Mouse (Mus musculus) right cerebral cortex, adult 2 months (tissue): ENCODE measurements around the gene Dsn1.
A peak's percentile ranks its signal among the peaks of the same experiment; 100 is the strongest.

Experiments used
- DNase-seq, 2 experiments: peaks; one replicate each; pipeline ENCODE4 v3.0.0; 2021 to 2022; ENCODE audit warnings: low spot score in 2 of 2

Dsn1 gene

DNA sequence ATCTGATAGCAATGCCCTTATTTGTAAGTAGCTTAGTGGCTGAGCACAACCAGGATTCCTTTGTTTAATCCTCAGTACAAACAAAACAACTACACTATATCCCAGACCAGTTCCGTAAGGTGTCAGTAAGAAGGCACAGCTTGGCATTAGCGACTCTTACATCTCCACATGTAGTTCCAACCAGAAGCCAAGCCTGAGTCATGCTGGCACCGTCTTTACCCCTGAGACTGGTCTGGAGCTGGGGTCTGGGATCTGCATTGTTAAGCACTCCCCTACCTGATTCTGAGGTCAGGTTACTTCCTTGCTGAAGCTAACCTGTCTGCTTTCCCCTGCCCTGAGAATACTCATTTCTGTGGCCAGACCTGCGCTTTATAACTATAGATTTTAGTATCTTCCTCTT lies 38.5 kb downstream of the Dsn1 start:
- DNase-seq = no peak

DNA sequence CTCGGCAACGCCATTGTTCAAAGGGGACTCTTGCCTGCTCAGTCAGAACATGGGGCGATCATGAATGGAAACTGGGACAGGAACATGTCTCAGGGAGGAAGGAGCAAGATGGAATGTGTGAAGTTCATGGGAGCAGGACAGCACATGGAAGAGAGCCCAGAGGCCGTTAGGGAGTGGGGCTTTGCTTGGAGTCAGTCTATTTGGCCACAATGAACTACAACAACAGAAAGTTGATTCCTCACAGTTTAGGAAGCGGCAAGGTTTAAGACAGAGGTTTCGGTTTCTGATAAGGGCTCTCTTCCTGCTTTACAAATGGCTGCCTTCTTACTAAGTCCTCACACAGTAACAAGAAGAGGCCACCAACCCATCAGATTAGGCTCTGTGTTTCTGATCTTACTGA lies 39.6 kb downstream of the Dsn1 start:
- no peak for DNase-seq

DNA sequence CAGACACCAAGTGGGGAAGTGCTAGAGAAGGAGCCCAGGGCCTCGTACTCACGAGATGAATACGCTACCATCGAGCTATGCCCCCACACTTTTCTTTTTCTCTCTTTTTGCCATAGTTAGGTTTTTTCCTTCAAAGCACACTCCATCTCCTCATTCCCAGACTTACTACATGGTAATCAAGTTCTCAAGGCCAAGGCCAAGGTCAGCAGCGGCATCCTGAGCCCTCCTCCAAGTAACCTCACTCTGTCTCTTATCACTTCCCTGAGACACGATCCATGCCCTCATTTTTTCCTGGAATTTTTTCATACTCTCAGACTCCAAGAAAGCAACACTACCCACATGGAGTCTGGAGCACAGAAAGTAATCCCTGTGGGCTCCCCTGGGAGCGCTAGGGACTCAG lies 43.1 kb downstream of the Dsn1 start:
- no peak for DNase-seq

DNA sequence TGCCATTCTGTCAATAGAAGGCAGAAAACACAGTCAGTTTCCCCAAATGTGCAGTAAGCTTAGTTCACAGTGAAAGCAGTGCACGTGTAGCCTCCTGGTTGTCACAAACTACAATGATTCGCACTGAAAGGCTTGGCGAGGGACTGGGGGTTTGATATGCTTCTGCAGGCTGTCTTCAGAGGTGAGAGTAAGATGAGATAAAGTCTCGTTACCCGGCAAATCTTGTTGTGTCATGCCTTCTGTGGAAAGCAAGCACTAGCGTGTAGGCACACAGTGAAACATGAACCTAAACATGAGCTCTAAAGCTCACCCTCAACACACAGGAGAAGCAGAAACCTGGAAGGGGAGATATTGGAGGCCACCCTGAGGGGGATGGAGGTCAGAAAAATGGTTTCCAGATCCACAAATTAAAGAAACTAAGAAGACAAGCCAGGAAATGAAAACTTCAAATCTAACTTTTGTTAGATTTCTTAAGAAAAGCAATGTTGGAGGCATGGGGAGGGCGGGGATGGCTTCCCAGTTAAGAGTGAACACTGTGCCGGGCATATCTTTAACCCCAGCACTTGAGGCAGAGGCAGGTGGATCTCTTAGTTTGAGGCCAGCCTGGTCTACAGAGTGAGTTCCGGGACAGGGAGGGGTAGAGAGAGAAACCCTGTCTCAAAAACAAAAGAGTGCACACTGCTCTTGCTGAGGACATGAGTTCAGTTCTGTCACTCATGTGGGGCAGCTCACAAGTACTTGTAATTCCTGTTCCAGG lies 48.3 kb downstream of the Dsn1 start:
- DNase-seq = no peak

DNA sequence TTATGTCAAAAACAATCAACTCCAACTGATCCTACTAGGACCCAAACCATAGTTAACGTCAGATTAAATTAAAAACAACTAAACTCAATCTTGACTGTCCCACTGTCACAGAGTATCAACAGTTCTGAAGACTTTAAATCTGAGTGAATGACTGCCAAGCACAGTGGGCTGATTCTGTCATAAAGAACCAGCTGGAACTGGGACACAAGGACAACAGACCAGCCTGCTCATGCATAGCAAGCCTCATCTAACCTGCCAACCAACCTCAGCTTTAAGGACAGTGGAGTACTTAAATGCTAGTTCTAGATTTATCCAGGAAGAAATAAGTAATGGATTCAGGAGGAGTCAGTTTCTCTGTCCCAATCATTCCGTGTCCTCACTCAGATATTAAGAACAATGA lies 49.9 kb downstream of the Dsn1 start:
- no peak for DNase-seq

DNA sequence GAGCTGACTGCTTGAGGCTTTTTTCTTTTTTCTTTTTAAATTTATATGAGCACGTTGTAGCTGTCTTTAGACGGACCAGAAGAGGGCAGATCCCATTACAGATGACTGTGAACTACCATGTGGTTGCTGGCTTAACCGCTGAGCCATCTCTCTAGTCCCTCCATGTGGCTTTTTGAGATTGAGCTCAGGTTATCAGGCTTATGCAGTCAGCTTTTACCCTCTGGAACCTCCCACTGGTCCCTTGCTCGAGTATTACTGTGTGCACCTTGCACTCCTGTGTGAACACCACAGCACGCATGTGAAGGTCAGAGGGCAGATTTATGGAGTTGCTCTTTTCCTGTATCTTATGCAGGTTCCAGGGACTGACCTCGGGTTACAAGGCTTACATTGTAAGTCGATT lies 50.6 kb downstream of the Dsn1 start:
- DNase-seq = no peak

DNA sequence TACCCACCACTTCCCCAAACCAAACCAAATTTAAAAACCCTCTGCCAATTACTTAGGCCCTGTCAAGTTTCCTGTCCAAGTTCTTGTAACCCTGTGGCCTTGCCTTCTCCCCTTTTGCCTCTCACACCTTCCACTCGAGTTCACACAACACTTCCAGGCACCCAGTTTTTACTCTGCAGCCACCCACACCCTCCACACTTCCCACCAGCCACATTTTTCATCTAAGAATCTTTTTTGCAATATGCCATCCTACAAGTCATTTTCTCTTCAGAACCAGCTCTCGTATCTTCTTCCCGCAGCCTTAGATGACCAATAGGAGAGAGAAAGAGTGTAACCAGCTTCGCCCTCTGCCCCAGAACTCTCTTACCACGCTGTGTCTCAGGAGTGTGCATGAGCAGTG lies 52.5 kb downstream of the Dsn1 start:
- peak; percentile 44 to 57 for DNase-seq

DNA sequence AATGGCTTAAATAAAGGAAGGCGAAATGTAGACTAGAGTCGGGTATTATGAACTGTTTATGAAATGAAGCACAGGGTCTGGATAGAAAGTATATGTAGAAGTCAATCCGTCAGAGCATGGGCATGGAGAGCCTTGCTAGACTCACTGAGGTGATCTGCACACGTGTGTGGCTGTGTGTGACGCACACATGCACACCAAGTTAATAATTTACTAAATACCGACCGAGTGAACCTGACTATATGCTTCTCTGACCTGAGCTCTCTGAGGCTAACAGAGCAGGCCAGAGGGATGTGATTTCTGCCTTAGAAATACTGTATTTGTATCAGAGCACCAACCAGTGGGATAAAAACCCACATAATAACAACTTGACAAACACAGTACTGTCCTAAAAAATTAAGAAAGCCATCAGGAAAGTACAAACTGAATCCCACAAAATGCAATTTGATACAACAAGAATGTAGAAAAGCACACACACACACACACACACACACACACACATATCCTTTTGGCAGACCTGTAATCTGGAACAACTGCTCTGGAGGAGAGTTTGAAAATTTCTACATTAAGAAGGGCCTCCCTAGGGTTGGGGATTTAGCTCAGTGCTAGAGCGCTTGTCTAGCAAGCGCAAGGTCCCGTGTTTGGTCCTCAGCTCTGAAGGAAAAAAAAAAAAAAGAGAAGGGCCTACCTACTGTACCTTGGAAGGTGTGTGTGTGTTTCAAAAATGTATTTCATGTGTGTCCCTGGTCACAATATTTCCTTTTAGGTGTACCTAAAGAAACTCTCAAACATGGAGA lies 55.5 kb downstream of the Dsn1 start:
- DNase-seq = no peak

DNA sequence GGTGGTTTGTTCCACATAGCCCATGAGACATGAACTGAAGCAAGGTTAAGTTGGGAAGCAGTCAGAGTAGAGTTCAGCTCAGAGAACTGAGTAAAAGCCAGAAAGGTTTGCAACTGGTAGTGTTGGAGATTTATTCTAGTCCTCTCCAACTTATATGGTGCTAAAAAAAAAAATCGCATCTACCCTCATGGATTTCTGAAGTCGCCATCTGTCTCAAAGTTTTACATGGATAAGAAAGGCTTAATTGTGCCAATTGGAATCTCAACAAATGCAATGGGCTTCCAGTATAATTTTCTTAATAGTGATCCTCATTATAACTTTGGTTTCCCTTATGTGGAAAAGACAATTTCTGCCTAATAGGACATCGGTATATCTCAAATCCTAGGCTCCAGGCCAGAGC lies 56.1 kb downstream of the Dsn1 start:
- no peak for DNase-seq
